Mouse (Mus musculus) frontal cortex, adult 2 months (tissue): ENCODE data around the gene Olfr780. TPM values are rescaled to one million over a fixed set of nuclear protein-coding genes. Genes with fewer than 3 reads are reported as not detected.
"Not testable (repeated sequence)": the region's sequence is repeated elsewhere in the genome, so short reads cannot be mapped to it uniquely, and the experiment has no call there.

ENCODE experiments used
- DNase-seq, 2 experiments: peaks; one replicate each; pipeline ENCODE4 v3.0.0; 2022; ENCODE audit warnings: low spot score in 1 of 2; ENCODE audit errors: extremely low spot score in 1 of 2
- polyA plus RNA-seq: library from polyadenylated mRNA; depleted of rRNA; stranded (reverse); fragments of >200 nt; gene quantifications from 2 replicates; pipeline ENCODE4 v1.2.3, GENCODE M21; 2012; rRNA removed

Olfr780 gene
- polyA plus RNA-seq, result not detected in 2 replicates

GRCm38 (mm10) chr10:129317817-129318216, at the start of gene Olfr780:
TSS of gene Olfr780 (plus strand) at chr10:129318117.
- no peak for DNase-seq

- no peak for DNase-seq
Observed at GRCm38 (mm10) chr10:129271081-129271535, 46.8 kb upstream of the Olfr780 start, which contains the start of gene Olfr777. TSS of gene Olfr777 (minus strand) at chr10:129271485.

DNA sequence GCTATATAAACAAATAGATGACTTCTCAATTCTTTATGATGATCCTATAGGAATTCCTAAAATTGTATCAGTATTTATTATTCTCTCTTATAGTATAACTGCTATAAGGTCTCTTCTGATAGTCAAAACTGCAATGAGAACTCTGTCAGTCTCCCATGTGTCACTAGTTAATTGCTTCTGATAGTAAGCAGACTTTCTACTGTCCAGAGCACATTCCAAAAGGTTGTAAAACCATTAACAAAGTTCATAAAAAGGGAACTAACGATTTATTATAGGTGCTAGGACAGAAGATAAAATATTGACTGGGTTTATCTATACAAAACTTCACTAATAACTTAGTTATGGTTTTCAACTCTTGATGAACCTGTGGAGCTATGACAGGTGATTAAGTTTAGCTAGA, 4.9 kb upstream of the Olfr780 start:
- not testable (repeated sequence) for DNase-seq

DNA sequence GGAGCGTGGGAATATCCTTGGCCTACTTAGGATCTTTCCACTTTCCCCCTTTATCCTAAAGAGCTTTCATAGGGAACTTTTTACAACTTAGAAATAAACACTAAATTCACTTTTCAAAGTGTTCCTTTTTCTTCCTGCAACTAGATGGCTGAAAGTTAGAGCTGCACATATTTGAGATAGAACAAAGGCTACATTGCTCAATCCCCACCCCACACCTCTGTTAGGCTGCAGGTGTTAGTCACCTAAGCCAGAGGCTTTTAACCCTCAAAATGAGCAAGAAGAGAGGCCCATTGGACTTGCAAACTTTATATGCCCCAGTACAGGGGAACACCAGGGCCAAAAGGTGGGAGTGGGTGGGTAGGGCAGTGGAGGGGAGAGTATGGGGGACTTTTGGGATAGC, 4.4 kb upstream of the Olfr780 start:
- not testable (repeated sequence) for DNase-seq

- no peak for DNase-seq
Observed at GRCm38 (mm10) chr10:129328554-129328953, 10.6 kb downstream of the Olfr780 start, which contains the start of gene Olfr781. TSS of gene Olfr781 (plus strand) at chr10:129328854.

DNA sequence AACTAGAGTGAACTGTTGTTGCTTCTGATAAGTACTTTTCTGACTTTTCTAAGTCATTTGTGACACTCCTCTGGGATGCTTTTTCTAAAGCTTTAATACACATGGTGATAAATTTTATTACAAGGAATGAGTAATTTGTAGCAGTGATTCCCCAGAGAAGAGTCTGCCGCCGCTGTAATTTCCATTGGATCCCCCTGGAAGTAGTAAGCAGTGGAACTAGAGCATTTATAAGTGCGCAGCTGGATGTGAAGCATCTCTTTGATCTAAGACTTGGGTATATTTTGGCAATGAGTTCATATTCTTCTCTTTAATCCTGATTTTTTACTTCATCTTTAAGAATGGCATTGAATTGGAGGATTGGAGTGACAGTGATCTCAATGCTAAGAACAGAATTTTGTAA, 30.6 kb downstream of the Olfr780 start, which contains the start of gene Olfr782:
Olfr782 (plus strand) TSS at position 301 of the 400 bp plus-strand sequence.
- DNase-seq, result no peak

- DNase-seq, result not testable (repeated sequence)
Observed at GRCm38 (mm10) chr10:129352475-129352874, 34.6 kb downstream of the Olfr780 start.

DNA sequence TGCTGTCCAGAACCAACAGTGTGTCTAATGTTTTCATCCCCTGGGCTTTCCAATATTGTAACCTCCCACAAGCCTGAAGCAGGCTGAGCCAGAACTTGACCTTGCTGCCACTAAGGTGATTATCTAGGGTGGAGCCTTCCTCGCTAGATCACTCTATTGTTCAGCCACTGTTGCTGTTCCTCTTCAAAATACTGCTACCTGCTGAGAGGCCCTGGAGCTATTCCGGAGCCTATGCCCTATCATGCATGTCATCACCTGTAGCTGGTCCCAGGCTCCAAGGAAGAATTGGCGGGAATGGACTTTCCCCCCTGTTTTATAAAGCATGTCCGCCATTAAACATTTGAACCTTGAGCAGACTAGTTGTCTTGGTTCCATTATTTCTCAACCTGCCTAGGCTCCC, 38.6 kb downstream of the Olfr780 start:
- not testable (repeated sequence) for DNase-seq

DNA sequence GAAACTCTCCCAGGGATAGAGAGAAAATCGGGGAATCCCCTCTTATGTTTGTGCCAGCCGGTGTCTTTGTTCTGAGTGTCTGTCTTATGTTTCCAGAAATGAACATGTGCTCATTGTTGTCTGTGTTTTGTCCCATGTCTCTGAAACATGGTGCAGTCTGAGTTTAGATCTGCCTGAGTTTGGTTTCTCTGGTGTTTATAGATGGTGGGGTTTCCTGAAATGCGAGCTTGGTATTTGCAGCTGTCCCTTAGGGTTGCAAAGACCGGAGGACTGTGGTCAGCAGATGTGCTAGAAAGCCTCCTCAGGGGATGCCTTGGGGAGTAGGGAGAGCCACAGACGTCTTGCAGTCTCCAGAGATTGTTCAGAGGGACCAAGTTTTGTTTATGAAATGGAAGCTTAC, 39.4 kb downstream of the Olfr780 start:
- DNase-seq, result no peak

Other genes with a start within 250 kb of the Olfr780 start
- gene Olfr766-ps1, start 249.1 kb upstream of the Olfr780 start, polyA plus RNA-seq, result not detected in 2 replicates
- gene Olfr767, start 235.2 kb upstream of the Olfr780 start, polyA plus RNA-seq, result not detected in 2 replicates
- not detected in 2 replicates for gene Olfr768, start 218.7 kb upstream of the Olfr780 start, polyA plus RNA-seq
- gene Olfr769, start 200.3 kb upstream of the Olfr780 start, polyA plus RNA-seq, result not detected in 2 replicates
- gene Olfr770, start 179.1 kb upstream of the Olfr780 start, polyA plus RNA-seq, result not detected in 2 replicates
- gene Olfr771, start 153.4 kb upstream of the Olfr780 start, polyA plus RNA-seq, result not detected in 2 replicates
- gene Olfr772, start 140.2 kb upstream of the Olfr780 start, polyA plus RNA-seq, result not detected in 2 replicates
- gene Olfr773, start 130.7 kb upstream of the Olfr780 start, polyA plus RNA-seq, result not detected in 2 replicates
- not detected in 2 replicates for gene Olfr774, start 81.9 kb upstream of the Olfr780 start, polyA plus RNA-seq
- gene Olfr775, start 69.7 kb upstream of the Olfr780 start, polyA plus RNA-seq, result 0.04 TPM in 1 of 2 replicates, not detected in the other
- gene Olfr776, start 59.0 kb upstream of the Olfr780 start, polyA plus RNA-seq, result not detected in 2 replicates
- gene Olfr777, start 46.6 kb upstream of the Olfr780 start, polyA plus RNA-seq, result not detected in 2 replicates
- gene Olfr781, start 10.7 kb downstream of the Olfr780 start, polyA plus RNA-seq, result not detected in 2 replicates
- gene Olfr782, start 30.7 kb downstream of the Olfr780 start, polyA plus RNA-seq, result not detected in 2 replicates
- 0.08 and 0.17 TPM in 2 replicates for gene Olfr784, start 66.0 kb downstream of the Olfr780 start, polyA plus RNA-seq
- not detected in 2 replicates for gene Olfr785, start 87.3 kb downstream of the Olfr780 start, polyA plus RNA-seq
- 0.15 TPM in 1 of 2 replicates, not detected in the other for gene Olfr786, start 109.2 kb downstream of the Olfr780 start, polyA plus RNA-seq
- gene Olfr787, start 143.7 kb downstream of the Olfr780 start, polyA plus RNA-seq, result not detected in 2 replicates
- 0.11 TPM in 1 of 2 replicates, not detected in the other for gene Olfr788, start 152.9 kb downstream of the Olfr780 start, polyA plus RNA-seq
- gene Olfr789, start 166.6 kb downstream of the Olfr780 start, polyA plus RNA-seq, result not detected in 2 replicates
- not detected in 2 replicates for gene Olfr790, start 180.4 kb downstream of the Olfr780 start, polyA plus RNA-seq
- not detected in 2 replicates for gene Olfr791, start 203.7 kb downstream of the Olfr780 start, polyA plus RNA-seq
- gene Olfr792, start 221.0 kb downstream of the Olfr780 start, polyA plus RNA-seq, result 0.04 TPM in 1 of 2 replicates, not detected in the other
- not detected in 2 replicates for gene Olfr794, start 249.5 kb downstream of the Olfr780 start, polyA plus RNA-seq